Mouse (Mus musculus) midbrain, embryonic 12.5 days (tissue): ENCODE data around the gene 2010111I01Rik. TPM values are rescaled to one million over a fixed set of nuclear protein-coding genes. Genes with fewer than 3 reads are reported as not detected.

Experiments used
- ATAC-seq: fragments of 200-750 bp; cut with Nextera tagmentation; 2 replicates; pipeline ENCODE4 v1.8.0; 2017; ENCODE audit warnings: low read depth, moderate TSS enrichment, moderate library complexity; ENCODE audit not compliant: low FRiP score
- H3K27ac ChIP-seq: fragments of 300-500 bp; sonication (generic); replicated peaks from 2 replicates; pipeline ENCODE4 v1.5.1; 2016; ENCODE audit warnings: mild to moderate bottlenecking
- H3K27me3 ChIP-seq: fragments of 300-500 bp; sonication (generic); 2 replicates; pipeline ENCODE4 v1.6.1; 2016; ENCODE audit warnings: mild to moderate bottlenecking
- H3K36me3 ChIP-seq: fragments of 300-500 bp; sonication (generic); 2 replicates; pipeline ENCODE4 v1.6.1; 2016
- H3K4me1 ChIP-seq: fragments of 300-500 bp; sonication (generic); 2 replicates; pipeline ENCODE4 v1.6.1; 2016
- H3K4me2 ChIP-seq: fragments of 300-500 bp; sonication (generic); replicated peaks from 2 replicates; pipeline ENCODE4 v1.6.1; 2016; ENCODE audit warnings: mild to moderate bottlenecking, moderate library complexity
- H3K4me3 ChIP-seq: fragments of 300-500 bp; sonication (generic); 2 replicates; pipeline ENCODE4 v1.5.1; 2016; ENCODE audit warnings: mild to moderate bottlenecking
- H3K9ac ChIP-seq: fragments of 300-500 bp; sonication (generic); replicated peaks from 2 replicates; pipeline ENCODE4 v1.6.1; 2016; ENCODE audit warnings: mild to moderate bottlenecking, moderate library complexity
- H3K9me3 ChIP-seq: fragments of 300-500 bp; sonication (generic); 2 replicates; pipeline ENCODE4 v1.6.1; 2016; ENCODE audit warnings: mild to moderate bottlenecking
- WGBS: fragments of 180-500 bp; shearing (Covaris S2); methylation state at CpG from one replicate; pipeline ENCODE4 v1.1.7; 2016; 5-methylcytosine and 5-hydroxymethylcytosine counted together
- polyA plus RNA-seq: library from polyadenylated mRNA; unstranded; fragments of >200 nt; fragmentation: Nextera tagmentation; extraction: Ambion mirVana; gene quantifications from 2 replicates; pipeline ENCODE4 v1.2.1, GENCODE M21; 2016

Gene 2010111I01Rik
- polyA plus RNA-seq, 1 experiment from 2014 or later, result 35.7 TPM

- Histone ChIP-seq H3K9ac (no peak overlapping the region), H3K27me3 (no peaks in the 10 kb centered on the region), H3K4me1 (no peaks in the 10 kb centered on the region), H3K27ac (no peak overlapping the region), H3K36me3 (no peaks in the 10 kb centered on the region), H3K9me3 (no peaks in the 10 kb centered on the region), H3K4me3 (no peak overlapping the region), H3K4me2 (no peak overlapping the region)
- WGBS, result 92% methylated on average over 7 of the region's 7 CpGs
- no peak for ATAC-seq
These were observed 171.3 kb downstream of the 2010111I01Rik start for GRCm38 (mm10) chr13:63135994-63136393.

- Histone ChIP-seq H3K9me3 (no peaks in the 10 kb centered on the region), H3K4me1 (no peaks in the 10 kb centered on the region), H3K4me3 (no peak overlapping the region), H3K36me3 (no peaks in the 10 kb centered on the region), H3K4me2 (no peak overlapping the region), H3K27me3 (no peaks in the 10 kb centered on the region), H3K9ac (no peak overlapping the region), H3K27ac (no peak overlapping the region)
- WGBS, result 81% methylated on average over 1 of the region's 1 CpGs
- no peak for ATAC-seq
These were observed 172.1 kb downstream of the 2010111I01Rik start for GRCm38 (mm10) chr13:63136775-63137174.

GRCm38 (mm10) chr13:63138376-63139048, 173.8 kb downstream of the 2010111I01Rik start:
- H3K4me1 ChIP-seq, result no peaks in the 10 kb centered on the region
- no peaks in the 10 kb centered on the region for H3K36me3 ChIP-seq
- no peak overlapping the region for H3K4me3 ChIP-seq
- no peak overlapping the region for H3K27ac ChIP-seq
- ATAC-seq, result no peak
- H3K9ac ChIP-seq, result no peak overlapping the region
- no peaks in the 10 kb centered on the region for H3K9me3 ChIP-seq
- H3K27me3 ChIP-seq, result no peaks in the 10 kb centered on the region
- no peak overlapping the region for H3K4me2 ChIP-seq

GRCm38 (mm10) chr13:63139463-63140226, 175.0 kb downstream of the 2010111I01Rik start:
- H3K4me3 ChIP-seq, result no peak overlapping the region
- no peaks in the 10 kb centered on the region for H3K9me3 ChIP-seq
- H3K4me2 ChIP-seq, result no peak overlapping the region
- 92% methylated on average over 10 of the region's 10 CpGs for WGBS
- no peaks in the 10 kb centered on the region for H3K4me1 ChIP-seq
- no peak overlapping the region for H3K9ac ChIP-seq
- no peaks in the 10 kb centered on the region for H3K27me3 ChIP-seq
- no peaks in the 10 kb centered on the region for H3K36me3 ChIP-seq
- ATAC-seq, result no peak
- H3K27ac ChIP-seq, result no peak overlapping the region

GRCm38 (mm10) chr13:63140784-63141183, 176.1 kb downstream of the 2010111I01Rik start:
- 88% methylated on average over 6 of the region's 6 CpGs for WGBS
- no peak overlapping the region for H3K4me3 ChIP-seq
- ATAC-seq, result no peak
- H3K9ac ChIP-seq, result no peak overlapping the region
- no peaks in the 10 kb centered on the region for H3K9me3 ChIP-seq
- no peaks in the 10 kb centered on the region for H3K36me3 ChIP-seq
- no peaks in the 10 kb centered on the region for H3K27me3 ChIP-seq
- no peak overlapping the region for H3K4me2 ChIP-seq
- no peaks in the 10 kb centered on the region for H3K4me1 ChIP-seq
- H3K27ac ChIP-seq, result no peak overlapping the region

- ATAC-seq, result no peak
- H3K4me1 ChIP-seq, result peaks cover 1% of the 10 kb centered on the region; the same call in 1 of the 2 replicates
- H3K9me3 ChIP-seq, result no peaks in the 10 kb centered on the region
- no peak overlapping the region for H3K4me2 ChIP-seq
- no peak overlapping the region for H3K9ac ChIP-seq
- H3K4me3 ChIP-seq, result no peak overlapping the region
- H3K27me3 ChIP-seq, result no peaks in the 10 kb centered on the region
- H3K36me3 ChIP-seq, result no peaks in the 10 kb centered on the region
- no peak overlapping the region for H3K27ac ChIP-seq
These were observed 176.6 kb downstream of the 2010111I01Rik start for GRCm38 (mm10) chr13:63141275-63141674.

- no peak for ATAC-seq
- H3K36me3 ChIP-seq, result no peaks in the 10 kb centered on the region
- peaks cover 11% of the 10 kb centered on the region; the same call in 1 of the 2 replicates for H3K4me1 ChIP-seq
- H3K27me3 ChIP-seq, result peaks cover 5% of the 10 kb centered on the region; the same call in 1 of the 2 replicates
- H3K9me3 ChIP-seq, result no peaks in the 10 kb centered on the region
- H3K4me2 ChIP-seq, result no peak overlapping the region
- WGBS, result 18% methylated on average over 4 of the region's 4 CpGs
- no peak overlapping the region for H3K4me3 ChIP-seq
- H3K9ac ChIP-seq, result no peak overlapping the region
- H3K27ac ChIP-seq, result no peak overlapping the region
These were observed 182.0 kb downstream of the 2010111I01Rik start for GRCm38 (mm10) chr13:63146604-63147188.

- Histone ChIP-seq H3K27me3 (peaks cover 5% of the 10 kb centered on the region; the same call in 1 of the 2 replicates), H3K4me2 (no peak overlapping the region), H3K9ac (no peak overlapping the region), H3K36me3 (no peaks in the 10 kb centered on the region), H3K27ac (no peak overlapping the region), H3K4me3 (no peak overlapping the region), H3K9me3 (no peaks in the 10 kb centered on the region), H3K4me1 (peaks cover 11% of the 10 kb centered on the region; the same call in 1 of the 2 replicates)
- 25% methylated on average over 1 of the region's 1 CpGs for WGBS
- no peak for ATAC-seq
These were observed 183.5 kb downstream of the 2010111I01Rik start for GRCm38 (mm10) chr13:63148157-63148556.

- Histone ChIP-seq H3K4me3 (no peak overlapping the region), H3K9me3 (no peaks in the 10 kb centered on the region), H3K9ac (no peak overlapping the region), H3K27me3 (peaks cover 5% of the 10 kb centered on the region; the same call in 1 of the 2 replicates), H3K27ac (no peak overlapping the region), H3K36me3 (no peaks in the 10 kb centered on the region), H3K4me2 (no peak overlapping the region), H3K4me1 (peaks cover 11% of the 10 kb centered on the region; the same call in 1 of the 2 replicates)
- ATAC-seq, result no peak
- 41% methylated on average over 2 of the region's 2 CpGs for WGBS
These were observed 185.9 kb downstream of the 2010111I01Rik start for GRCm38 (mm10) chr13:63150470-63151020.

GRCm38 (mm10) chr13:63151028-63151738, 186.5 kb downstream of the 2010111I01Rik start:
- Histone ChIP-seq H3K4me2 (no peak overlapping the region), H3K36me3 (no peaks in the 10 kb centered on the region), H3K9ac (no peak overlapping the region), H3K9me3 (no peaks in the 10 kb centered on the region), H3K4me3 (no peak overlapping the region), H3K27ac (no peak overlapping the region), H3K27me3 (peaks cover 5% of the 10 kb centered on the region; the same call in 1 of the 2 replicates), H3K4me1 (peaks cover 11% of the 10 kb centered on the region; the same call in 1 of the 2 replicates)
- no peak for ATAC-seq
- 92% methylated on average over 9 of the region's 9 CpGs for WGBS

- no peak overlapping the region for H3K27ac ChIP-seq
- H3K9me3 ChIP-seq, result no peaks in the 10 kb centered on the region
- H3K9ac ChIP-seq, result no peak overlapping the region
- ATAC-seq, result no peak
- H3K4me1 ChIP-seq, result peaks cover 5% of the 10 kb centered on the region; the same call in 1 of the 2 replicates
- no peaks in the 10 kb centered on the region for H3K36me3 ChIP-seq
- H3K4me3 ChIP-seq, result no peak overlapping the region
- H3K27me3 ChIP-seq, result peaks cover 5% of the 10 kb centered on the region; the same call in 1 of the 2 replicates
- H3K4me2 ChIP-seq, result no peak overlapping the region
- 86% methylated on average over 3 of the region's 3 CpGs for WGBS
These were observed 187.8 kb downstream of the 2010111I01Rik start for GRCm38 (mm10) chr13:63152498-63152897.
